Mouse (Mus musculus) thymus, adult 18-20 months (tissue): ENCODE results near the gene Ttc26.

Source experiments
- DNase-seq, 2 experiments: peaks; one replicate each; pipeline ENCODE4 v3.0.0; 2022; ENCODE audit warnings: mixed read lengths in 2 of 2

Ttc26 gene

DNA sequence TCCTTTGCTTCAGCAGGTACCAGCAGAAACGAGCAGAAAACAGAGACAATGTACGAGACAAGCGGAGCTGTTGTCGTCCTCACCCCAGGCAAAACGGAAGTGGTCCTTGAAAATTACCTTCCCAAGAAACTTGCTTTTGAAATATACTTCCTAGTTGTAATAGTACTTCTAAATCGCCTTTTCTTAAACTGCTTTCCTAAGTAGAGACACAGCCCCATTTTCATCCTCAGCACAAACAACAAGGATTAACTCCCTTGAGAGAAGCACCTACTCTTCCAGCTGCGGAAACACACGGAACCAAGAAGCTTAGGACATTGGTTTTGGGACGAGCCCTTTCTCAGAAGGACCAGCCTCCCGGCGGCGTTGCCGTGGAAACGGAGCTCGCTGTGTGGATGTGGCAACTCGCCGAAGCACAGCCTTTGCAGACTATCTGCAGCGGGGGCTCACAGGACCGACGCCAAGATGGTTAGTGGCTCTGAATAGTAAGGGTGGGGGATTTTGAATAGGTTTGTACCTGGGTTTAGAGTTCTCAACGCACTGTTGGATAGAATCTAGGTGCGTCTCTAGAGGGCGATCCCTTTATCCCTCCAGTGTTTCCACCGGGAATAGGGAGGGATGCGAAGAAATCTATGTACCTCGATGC lies at the start of gene Ttc26:
Gene Ttc26, plus strand, starts transcription at position 341 of the 643 bp plus-strand sequence.
- peak; percentile 62 to 65 for DNase-seq

DNA sequence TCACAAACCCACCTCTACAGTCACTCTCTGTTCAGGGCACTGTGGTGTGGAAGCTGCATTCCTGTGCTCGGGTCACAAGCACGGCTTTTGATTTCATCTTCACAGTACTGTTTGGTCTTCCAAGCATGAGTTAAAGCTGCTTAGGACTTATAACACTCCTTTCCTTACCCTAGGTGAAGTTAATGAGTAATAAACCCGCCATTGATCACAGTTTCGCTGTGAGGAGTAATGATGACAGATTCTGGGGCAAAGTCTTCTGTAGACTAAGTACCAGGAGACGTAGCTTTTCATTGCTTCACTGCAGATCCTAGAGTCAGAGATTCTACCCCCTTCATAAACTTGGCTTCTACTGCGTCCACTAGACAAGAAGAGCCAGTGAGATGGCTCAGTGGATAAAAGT lies 46.0 kb upstream of the Ttc26 start:
- DNase-seq, result no peak

DNA sequence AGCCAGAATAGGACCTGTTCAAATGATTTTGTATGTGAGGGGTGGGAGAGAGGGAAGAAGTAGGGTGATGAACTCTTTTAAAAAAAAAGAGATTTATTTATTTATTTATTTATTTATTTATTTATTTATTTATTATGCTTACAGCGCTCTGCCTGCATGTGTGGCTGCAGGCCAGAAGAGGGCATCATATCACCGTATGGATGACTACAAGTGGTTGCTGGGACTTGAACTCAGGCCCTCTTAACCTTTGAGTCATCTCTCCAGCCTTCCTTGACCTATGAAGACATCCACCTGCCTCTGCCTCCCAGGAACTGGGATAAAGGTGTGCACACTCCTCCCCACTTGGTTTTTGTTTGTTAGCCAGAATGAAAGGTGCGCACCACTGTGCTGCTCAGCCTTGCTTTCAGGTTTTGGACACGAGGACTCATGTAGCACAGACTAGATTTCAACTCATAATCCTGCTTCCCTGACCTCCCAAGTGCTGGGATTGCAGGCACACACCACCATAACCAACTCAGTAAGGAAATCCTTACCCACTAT lies 44.0 kb upstream of the Ttc26 start:
- DNase-seq, result no peak

DNA sequence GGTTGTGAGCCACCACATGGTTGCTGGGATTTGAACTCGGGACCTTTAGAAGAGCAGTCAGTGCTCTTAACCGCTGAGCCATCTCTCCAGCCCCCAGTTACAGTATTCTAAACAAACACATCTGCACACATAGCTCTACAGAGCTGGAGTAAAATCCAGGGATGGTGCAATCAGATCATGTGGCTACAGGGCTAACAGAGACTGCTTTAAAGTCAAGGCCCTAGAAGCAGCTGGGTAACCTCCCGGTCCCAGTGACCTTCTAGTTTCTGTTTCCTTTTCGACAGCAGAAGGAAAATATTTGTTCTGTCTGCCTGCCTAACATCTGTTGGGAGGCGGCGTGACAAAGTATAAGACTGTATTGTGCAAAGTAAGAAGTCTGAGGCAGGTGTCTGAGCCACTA lies 43.3 kb upstream of the Ttc26 start:
- no peak for DNase-seq

DNA sequence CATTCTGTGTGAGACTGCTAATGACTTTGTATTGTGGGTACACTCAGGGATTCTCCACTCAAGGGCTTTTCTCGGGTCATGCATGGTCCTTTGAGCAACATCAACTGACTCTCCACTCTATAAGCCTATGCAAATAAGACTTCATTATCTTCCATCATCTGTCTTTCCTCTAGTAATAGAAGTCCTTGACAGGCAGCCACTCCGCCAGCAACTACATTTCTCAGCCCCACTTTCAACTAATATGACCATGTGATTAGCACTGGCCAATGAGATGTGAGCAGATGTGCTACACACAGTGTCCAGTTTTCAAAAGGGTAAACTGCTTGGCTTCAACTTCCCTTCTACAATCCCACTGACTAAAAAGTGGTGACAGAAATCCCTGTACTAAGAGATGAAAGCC lies 42.2 kb upstream of the Ttc26 start:
- DNase-seq, result no peak

DNA sequence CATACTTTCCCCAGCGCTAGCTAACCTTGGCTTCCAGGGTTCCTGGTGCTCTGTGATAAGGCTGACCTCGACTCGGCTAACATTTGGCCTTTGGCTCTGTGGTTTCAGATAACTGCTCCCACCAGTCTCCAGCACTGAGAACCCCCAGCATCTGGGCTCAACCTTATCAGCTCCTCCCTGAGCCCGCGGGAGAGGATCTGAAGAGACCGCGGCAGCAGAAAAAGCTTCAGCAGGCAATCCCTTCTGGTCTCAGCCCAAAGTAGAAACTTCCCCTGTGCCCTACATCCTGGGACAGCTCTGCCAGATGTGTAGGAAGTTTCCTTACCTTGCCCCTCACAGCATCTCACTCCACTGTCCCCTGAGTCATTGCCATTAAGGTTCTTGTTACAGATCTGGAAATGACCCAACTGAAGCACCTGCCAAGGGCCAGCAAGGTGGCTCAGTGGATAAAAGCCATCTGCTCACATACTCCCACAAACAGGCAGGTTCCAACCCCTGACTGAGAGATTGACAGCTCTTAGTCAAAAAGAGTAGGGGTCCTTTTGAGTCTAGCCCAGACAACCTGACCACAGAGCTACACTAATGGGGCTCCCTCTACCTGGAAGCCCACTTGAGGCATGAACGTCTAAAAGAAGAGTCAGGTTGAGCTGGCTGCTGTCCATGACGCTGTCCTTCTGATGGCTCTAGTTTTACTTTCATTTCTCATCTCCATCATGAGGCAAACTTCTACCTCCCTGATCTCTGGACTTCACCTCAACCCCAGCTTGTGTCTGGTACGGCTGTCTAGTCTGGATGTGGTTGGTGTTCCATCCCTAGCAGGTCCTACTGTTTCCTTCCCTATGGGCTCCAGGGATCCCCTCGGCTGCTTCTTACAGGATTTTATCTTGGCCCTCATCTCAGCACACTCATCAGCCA lies 39.3 kb upstream of the Ttc26 start:
- no peak for DNase-seq

DNA sequence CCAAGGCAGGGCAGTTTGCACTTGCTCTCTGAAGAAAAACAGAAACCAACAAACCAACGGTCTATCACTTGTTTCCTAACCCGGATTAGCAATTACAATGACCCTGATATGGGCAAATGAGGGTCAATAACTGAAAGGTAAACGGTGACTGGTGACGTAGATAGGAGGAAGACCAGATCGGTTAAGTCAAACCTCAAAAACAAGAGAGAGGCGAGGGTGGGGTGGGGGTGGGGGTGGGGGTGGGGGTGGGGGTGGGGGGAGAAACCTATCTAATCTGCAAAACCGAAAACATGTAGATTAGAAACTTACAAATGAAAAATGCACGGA lies 38.6 kb upstream of the Ttc26 start:
- DNase-seq, result no peak

DNA sequence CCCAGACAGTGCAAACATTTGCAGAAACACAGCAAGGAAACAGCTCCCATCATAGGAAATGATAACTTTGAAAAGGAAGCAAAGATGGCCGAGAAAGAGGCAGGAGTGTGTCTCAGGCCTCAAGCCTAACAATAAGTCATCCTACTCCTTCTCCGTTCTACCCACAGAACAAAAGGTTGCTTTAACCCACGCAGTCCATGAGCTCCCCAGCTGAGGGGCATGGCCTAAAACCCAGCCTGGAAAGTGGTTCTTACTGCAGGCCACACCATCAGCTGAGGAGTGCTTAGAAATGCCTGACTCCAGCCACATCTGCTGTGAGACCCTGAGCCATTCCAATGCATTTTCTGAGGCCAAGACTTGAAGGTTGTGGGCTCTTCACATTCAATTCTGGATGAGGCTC lies 37.7 kb upstream of the Ttc26 start:
- DNase-seq, result no peak

DNA sequence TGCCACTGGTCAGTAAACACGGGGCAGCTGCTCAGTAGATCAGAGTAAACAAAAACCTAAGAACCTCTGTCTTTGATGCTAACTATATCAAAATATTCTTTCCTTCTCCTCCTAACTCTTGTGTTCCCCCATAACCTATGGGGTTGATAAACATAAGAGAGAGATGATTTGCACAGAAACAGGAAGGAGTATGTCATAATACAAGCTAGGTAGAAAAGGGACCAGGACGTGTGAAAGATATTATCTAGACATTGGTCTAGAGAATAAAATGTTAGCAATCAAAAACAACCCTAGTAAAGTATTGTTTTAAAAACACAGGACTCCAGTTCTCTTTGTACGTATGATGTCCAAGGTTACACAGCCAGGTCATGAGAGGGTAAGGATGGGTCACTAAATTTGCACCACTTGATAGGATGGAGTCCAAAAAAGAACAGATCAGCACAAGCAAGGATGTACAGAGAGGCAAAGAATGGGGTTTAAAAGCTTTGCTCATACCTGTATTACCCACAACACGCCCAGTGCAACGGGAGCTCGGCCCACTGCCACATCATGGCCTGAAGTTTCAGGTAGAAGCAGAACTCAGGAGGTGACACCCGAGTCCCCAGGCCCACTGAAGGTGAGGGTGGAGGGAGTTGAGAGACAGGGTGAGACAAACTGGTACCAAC lies 37.1 kb upstream of the Ttc26 start:
- no peak for DNase-seq

DNA sequence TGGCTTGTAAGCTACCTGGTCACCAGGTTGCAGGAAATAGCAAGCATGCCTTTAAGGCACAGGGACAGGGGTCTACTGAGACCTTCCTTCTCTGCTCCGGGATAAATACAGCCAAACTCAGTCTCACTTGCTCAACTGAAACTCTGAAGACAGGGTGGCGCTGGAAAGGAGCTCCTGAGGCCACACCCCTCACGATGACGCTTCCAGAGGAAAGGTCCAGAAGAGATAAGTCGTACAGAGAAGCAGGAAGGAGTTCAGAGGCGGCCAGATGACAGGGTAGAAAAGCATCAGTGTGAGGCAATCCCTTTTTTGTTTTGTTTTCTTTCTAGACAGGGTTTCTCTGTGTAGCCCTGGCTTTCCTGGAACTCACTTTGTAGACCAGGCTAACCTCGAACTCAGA lies 35.5 kb upstream of the Ttc26 start:
- peak in 1 of 2 experiments; percentile 44 for DNase-seq

DNA sequence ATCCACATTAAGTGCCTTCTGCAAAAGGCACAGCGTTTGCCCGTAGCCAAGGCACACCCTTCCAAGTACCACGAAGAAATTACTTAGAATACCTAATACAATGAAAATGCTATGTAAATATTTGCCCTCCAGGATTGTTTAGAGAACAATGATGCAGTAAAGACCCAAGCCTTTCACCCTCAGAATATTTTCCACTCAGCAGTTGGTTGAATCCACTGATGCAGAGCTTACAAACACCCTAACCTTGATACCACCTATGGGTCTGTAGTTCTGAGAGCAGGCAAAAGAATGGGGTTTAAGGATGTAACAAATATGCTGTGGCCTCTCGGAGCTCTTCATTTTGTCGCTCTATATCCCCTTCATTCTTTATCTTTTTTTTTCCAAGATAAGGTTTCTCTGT lies 33.4 kb upstream of the Ttc26 start:
- no peak for DNase-seq

DNA sequence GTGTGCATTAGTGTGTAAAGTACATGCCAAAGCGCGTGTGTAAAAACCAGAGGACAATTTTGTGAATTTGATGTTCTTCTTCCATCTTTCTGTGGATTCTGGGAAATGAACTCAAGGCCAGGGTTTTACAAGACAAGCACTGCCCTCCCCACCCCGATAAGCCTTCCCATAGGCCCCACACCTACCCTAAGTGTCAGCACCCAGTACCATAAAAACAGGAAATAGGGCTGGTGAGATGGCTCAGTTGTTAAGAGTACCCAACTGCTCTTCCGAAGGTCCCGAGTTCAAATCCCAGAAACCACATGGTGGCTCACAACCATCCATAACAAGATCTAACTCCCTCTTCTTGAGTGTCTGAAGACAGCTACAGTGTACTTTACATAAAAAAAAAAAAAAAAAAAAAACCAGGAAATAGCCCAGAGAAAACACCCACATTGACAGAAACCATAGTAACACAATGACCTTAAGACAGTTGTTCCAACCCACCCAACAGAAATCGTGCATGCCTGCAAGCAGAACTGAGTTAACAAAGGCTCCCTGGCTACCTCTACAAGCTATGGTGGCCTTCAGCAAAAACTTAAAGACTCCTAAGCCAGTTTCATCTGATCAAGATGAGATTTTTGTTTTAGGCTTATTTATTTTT lies 32.3 kb upstream of the Ttc26 start:
- DNase-seq, result no peak

DNA sequence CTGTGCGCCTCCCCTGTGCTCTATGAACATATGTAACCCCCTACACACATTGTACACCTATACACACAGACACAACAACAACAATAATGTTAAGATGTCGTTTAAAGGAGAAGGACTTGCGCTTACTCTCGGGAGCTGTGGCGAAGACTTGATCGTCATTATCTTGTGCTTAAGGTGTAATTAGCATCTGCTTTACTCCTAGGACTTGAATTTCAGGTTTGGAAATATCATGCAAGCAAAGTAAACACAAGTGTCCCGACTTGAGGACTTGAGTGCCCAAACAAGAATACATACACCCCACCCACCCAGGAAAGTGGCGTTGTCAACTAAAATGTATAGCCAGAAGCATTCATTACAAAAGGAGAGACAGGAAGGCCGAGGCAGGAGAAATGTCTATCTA lies 31.5 kb upstream of the Ttc26 start:
- DNase-seq, result no peak

DNA sequence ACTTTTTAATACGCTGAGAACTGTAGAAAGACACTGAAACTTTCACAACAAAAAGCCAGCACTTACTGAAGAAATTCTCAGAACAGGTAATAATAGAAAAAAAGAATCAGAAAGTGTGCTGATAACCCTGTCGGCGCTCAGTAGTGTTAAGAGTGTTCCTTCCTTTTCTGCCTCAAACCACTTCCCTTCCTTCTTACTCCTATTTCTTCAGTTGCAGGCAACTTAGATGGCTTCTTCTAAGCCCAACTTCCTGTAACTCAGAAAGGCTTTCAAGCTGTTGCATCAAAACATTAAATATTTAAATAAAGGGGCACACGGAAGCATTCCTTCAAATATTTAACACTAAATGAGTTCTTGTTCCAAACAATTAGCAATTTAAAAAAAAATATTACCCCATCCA lies 29.3 kb upstream of the Ttc26 start:
- no peak for DNase-seq

DNA sequence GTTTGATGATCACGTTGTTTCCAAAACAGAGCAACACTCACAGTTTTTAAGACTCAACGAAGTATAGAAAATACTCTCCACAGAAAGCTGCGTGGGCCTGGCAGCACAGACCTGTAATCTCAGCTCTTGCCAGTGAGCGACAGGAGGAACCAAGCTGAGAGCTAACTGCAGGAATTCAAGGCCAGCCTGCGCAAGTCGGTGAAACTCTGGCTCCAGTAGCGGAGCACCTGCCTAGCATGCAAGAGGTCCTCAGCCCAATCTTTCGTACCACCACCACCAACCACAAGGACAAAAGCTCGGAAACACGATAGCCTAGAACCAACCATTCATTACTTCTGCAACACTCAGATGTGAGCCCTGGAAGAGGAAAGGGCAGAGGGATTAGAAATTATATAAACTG lies 28.8 kb upstream of the Ttc26 start:
- DNase-seq, result no peak

DNA sequence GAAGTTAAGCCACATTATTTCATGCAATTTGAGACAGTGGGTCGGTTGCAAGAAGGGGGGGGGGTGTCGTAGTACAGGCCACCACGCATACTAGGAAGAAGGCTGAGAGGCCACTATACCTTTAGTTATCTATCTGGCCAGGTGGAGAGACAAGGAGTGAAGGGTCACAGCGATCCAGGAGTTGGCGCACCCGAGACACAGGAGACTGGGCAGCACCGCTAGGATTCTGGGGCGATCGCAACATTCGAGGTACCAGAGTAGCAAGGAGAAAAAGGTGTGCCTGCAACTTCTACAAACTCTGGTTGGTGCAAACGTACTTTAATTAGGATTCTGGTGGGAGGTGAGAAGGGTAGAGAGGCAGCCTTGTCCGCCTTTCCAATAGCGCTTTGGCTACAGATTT lies 28.1 kb upstream of the Ttc26 start:
- no peak for DNase-seq

DNA sequence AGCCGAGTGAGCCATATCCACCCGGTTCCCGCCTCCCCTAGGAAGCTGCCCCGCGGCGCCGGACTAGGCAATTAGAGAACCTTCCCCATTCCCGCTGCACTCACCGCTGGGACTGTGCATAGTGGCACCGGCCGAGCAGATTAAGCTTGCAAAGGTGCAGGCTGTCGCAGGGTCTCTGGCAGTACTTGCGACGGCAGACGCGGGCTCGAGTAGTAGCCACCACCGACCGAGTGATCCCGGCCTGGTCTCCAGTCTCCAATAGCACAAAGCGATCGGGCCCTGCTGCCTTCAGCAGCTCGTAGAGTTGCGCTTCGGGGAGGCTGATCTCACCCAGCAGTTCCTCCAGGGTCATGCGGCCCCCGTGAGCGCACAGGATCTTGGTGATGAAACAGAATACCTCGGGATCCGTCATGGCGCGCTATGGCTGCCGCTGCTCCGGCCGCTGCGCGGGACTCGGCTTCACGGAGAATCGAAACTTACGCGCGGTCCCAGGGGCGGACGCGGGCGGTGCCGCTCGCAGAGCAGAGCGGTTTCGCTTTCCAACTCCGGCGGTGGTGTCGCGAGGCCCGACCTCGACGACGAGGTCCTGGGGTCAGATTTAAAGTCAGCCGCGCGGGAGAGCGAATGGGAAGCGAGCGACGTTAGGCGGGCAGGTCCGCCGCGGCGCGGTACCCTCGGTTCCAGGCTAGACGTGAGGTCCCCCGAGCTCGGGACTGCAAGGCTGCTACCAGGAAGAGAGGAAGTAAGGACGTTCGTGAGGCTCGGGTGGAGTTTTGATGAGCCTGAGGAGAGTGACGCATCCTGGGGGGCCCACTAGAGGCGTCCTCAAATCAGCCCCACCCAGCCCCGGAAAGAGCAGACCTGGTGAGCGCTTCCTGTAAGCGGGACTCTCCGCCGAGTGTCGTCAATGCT lies 27.2 kb upstream of the Ttc26 start, which contains the start of gene Zc3hav1:
Gene Zc3hav1, minus strand, starts transcription at position 793 of the 912 bp plus-strand sequence.
- peak; percentile 84 to 90 for DNase-seq

DNA sequence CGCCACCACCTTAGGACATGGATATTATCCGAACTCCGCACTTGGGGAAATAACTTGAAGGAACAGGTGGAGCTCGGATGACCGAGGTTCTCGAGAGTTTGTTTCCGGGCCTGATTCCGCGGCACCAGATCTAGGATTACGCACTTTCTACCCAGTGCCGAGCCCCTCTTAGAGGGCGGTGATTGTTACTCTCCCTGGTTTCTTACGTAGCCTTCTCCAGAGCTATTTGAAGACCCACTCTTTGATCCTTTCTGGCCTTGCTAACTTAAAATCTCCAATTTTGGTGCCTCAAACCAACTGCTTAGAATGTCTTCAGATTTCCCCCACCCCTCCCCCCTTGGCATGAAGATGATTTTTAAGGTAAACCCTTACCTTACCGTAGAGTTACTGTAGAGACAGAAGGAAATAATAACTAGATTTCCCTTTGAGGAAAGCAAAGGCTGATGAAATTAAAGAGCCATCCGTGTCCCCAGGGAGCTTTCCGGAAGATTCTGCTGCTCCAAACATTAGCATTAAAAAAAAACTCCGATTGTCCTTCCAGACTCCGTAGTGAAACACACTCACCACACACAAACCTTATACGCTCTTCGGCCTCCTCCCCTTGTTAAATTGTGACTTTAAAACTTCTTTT lies 26.4 kb upstream of the Ttc26 start:
- DNase-seq, result no peak

DNA sequence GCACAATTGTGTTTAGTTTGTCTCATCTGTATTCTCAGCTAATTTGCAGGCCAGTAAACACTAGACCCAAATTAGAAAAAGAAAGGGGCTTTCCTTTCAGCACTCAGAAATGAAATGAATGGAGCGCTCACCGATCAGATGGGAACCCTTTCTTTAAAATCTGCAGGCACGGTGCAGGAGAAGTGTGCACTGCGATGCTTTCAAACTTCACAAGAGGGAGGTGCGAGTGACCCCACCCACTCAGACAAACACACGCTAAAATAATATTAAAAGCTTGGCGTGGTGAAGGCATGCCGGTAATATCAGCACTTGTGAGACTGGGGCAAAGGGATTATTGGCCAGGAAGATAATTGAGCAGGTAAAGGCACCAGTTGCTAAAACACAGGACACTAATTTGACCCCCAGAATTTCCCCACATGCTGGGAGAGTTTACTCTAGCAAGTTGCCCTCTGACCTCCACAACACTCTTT lies 25.9 kb upstream of the Ttc26 start:
- DNase-seq, result no peak

DNA sequence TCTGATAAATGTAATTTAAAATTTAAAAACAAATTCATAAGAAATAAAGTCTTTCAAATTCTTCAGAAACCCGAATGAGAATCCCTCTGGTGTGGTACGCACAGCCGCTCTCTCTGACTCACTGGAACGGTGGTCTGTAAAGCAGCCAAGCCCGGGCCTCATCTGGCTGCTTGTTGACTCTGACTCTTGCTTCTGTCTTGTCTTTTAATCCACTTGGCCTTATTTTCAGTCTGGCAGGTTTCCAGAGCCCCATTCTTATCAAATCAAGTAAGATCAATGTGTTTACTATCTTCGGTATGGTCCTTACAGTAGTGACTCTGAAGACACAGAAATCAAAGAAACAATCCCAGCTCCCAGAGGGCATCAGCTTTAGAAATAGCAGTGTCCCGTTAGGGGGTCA lies 25.4 kb upstream of the Ttc26 start:
- DNase-seq, result no peak
